Mouse (Mus musculus) forebrain, embryonic 14.5 days (tissue): ENCODE results near the gene Bcas3. TPM values are rescaled to one million over a fixed set of nuclear protein-coding genes. Genes with fewer than 3 reads are reported as not detected.
A peak's percentile ranks its signal among the peaks of the same experiment; 100 is the strongest.

ENCODE experiments used
- ATAC-seq: fragments of 200-750 bp; cut with Nextera tagmentation; 2 replicates; pipeline ENCODE4 v1.8.0; 2017; ENCODE audit warnings: mild to moderate bottlenecking, moderate library complexity
- DNase-seq: peaks from one replicate; pipeline ENCODE4 v3.0.0-alpha.2; 2015; ENCODE audit warnings: low spot score
- H3K27ac ChIP-seq: fragments of 300-500 bp; sonication (generic); 2 replicates; pipeline ENCODE4 v1.5.1; 2014; ENCODE audit warnings: low read depth, mild to moderate bottlenecking, control low read depth, low read length, moderate library complexity
- H3K27me3 ChIP-seq: fragments of 300-500 bp; sonication (generic); replicated peaks from 2 replicates; pipeline ENCODE4 v1.6.1; 2014; ENCODE audit warnings: low read length, control low read depth, mixed read lengths; ENCODE audit not compliant: control insufficient read depth, insufficient read depth
- H3K36me3 ChIP-seq: fragments of 300-500 bp; sonication (generic); 2 replicates; pipeline ENCODE4 v1.6.1; 2014; ENCODE audit warnings: low read length, control low read depth; ENCODE audit not compliant: control insufficient read depth, insufficient read depth
- H3K4me1 ChIP-seq: fragments of 300-500 bp; sonication (generic); 2 replicates; pipeline ENCODE4 v1.6.1; 2014; ENCODE audit warnings: antibody characterized with exemption, low read length, control low read depth; ENCODE audit not compliant: control insufficient read depth, insufficient read depth
- H3K4me2 ChIP-seq: fragments of 300-500 bp; sonication (generic); 2 replicates; pipeline ENCODE4 v1.6.1; 2014; ENCODE audit warnings: mild to moderate bottlenecking, control low read depth, low read length
- H3K4me3 ChIP-seq: fragments of 300-500 bp; sonication (generic); 2 replicates; pipeline ENCODE4 v1.5.1; 2014; ENCODE audit warnings: low read depth, low read length, control low read depth
- H3K9ac ChIP-seq: fragments of 300-500 bp; sonication (generic); 2 replicates; pipeline ENCODE4 v1.6.1; 2014; ENCODE audit warnings: mild to moderate bottlenecking, low read length, control low read depth, moderate library complexity
- H3K9me3 ChIP-seq: fragments of 300-500 bp; sonication (generic); replicated peaks from 2 replicates; pipeline ENCODE4 v1.6.1; 2016; ENCODE audit warnings: low read length, control low read depth, mixed read lengths; ENCODE audit not compliant: control insufficient read depth
- WGBS: fragments of 180-500 bp; shearing (Covaris S2); extraction: QIAGEN DNeasy Blood & Tissue Kit; methylation state at CpG from one replicate; pipeline ENCODE4 v1.1.7; 2014; 5-methylcytosine and 5-hydroxymethylcytosine counted together
- polyA plus RNA-seq: library from polyadenylated mRNA; unstranded; fragments of >200 nt; fragmentation: Nextera tagmentation; extraction: Ambion mirVana; gene quantifications from 2 replicates; pipeline ENCODE4 v1.2.1, GENCODE M21; 2014

Bcas3 gene
- polyA plus RNA-seq, 1 experiment from 2014 or later, result 27.5 TPM

DNA sequence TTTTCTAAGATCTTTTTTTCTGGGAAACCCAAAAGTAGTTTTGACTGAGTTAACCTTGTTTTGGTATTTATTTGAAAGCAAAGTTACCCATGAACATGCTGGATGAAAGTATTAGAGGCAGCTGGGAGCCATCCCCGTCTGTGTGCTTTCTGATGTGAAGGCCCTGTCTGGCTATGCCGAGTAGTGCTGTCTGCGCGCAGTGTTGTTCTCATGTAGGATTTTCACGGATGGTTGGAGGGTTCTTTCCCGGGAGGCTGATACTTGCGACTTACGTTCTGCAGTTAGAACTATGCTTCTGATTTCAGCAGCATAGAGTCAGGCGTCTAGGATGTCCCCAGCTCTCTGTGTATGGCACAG, 39.9 kb downstream of the Bcas3 start:
- peak; percentile 19 for DNase-seq
- ATAC-seq, result no peak
- Histone ChIP-seq H3K9me3 (no peaks in the 10 kb centered on the region), H3K27ac (no peak overlapping the region), H3K4me2 (no peak overlapping the region), H3K4me1 (no peaks in the 10 kb centered on the region), H3K36me3 (no peaks in the 10 kb centered on the region), H3K4me3 (no peak overlapping the region), H3K9ac (peak overlapping the region; percentile 21; the same call in 1 of the 2 replicates), H3K27me3 (no peaks in the 10 kb centered on the region)
- WGBS, result 30% methylated on average over 9 of the region's 9 CpGs

DNA sequence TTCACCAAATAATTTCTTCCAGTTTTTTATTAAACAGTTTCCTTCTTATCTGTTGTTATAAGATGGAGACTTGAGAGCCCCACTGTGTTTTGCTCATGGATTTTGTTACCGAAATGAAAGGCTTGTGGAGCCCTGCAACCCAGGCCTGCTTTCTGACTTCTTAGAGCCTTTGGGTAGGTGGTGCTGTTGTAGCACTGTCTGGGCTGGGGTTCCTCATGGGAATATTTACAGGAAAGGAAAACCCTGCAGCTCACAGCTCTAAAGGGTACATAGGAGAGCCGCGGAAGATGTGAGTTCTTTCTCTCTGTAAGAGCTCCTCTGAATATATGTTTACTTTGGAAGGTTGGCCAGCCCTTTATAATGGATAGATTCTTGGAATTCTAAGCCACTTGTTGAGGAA, 41.0 kb downstream of the Bcas3 start:
- Histone ChIP-seq H3K4me2 (no peak overlapping the region), H3K4me3 (no peak overlapping the region), H3K9ac (no peak overlapping the region), H3K27ac (no peak overlapping the region), H3K4me1 (no peaks in the 10 kb centered on the region), H3K36me3 (no peaks in the 10 kb centered on the region), H3K9me3 (no peaks in the 10 kb centered on the region), H3K27me3 (no peaks in the 10 kb centered on the region)
- DNase-seq (no peak), ATAC-seq (no peak)
- WGBS, result 73% methylated on average over 3 of the region's 3 CpGs

DNA sequence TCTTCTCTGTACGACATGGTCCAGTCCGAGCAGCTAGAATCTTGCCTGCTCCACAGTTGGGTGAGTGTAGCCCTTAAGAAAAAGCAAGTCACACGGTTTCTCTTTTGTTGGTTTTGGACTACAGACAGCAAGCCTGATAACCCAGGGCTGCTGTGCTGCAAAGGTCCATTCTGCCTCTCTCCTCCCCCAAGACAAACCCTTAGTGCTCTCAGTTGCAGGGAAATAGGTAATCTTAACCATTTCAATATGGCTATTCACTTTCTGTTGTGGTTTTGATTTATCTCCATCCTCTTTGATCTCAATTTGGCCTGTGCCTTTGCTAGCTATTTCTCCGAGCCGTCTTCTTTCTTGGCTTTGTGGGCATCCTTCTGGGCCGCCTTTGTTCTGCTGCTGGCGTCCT, 42.4 kb downstream of the Bcas3 start:
- Histone ChIP-seq H3K4me1 (no peaks in the 10 kb centered on the region), H3K27me3 (no peaks in the 10 kb centered on the region), H3K9ac (no peak overlapping the region), H3K27ac (no peak overlapping the region), H3K4me2 (no peak overlapping the region), H3K36me3 (no peaks in the 10 kb centered on the region), H3K9me3 (no peaks in the 10 kb centered on the region), H3K4me3 (no peak overlapping the region)
- WGBS, result 29% methylated on average over 7 of the region's 7 CpGs
- ATAC-seq (no peak), DNase-seq (no peak)

DNA sequence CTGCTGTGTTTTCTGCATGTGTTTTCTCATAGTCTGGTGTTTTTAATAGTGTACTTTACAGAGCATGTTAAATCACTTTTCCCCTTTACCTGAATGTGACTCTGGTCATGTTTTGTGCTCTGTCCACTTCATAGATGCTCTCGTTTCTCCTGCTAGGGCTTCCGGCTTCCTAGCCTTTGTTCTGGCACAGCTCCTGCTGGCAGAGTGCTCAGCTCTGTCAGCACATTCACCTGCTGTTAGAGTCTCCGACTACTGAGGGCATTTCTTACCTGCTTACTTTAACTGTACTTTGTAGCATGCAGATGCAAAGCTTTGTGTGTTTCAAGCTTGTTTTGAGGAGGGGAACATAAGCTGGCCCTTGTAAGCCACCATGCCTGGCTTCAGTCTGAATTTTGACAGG, 53.6 kb downstream of the Bcas3 start:
- Histone ChIP-seq H3K27ac (no peak overlapping the region), H3K27me3 (no peaks in the 10 kb centered on the region), H3K36me3 (no peaks in the 10 kb centered on the region), H3K4me2 (no peak overlapping the region), H3K9ac (no peak overlapping the region), H3K4me1 (no peaks in the 10 kb centered on the region), H3K9me3 (no peaks in the 10 kb centered on the region), H3K4me3 (no peak overlapping the region)
- WGBS, result 47% methylated on average over 3 of the region's 3 CpGs
- DNase-seq (no peak), ATAC-seq (no peak)

DNA sequence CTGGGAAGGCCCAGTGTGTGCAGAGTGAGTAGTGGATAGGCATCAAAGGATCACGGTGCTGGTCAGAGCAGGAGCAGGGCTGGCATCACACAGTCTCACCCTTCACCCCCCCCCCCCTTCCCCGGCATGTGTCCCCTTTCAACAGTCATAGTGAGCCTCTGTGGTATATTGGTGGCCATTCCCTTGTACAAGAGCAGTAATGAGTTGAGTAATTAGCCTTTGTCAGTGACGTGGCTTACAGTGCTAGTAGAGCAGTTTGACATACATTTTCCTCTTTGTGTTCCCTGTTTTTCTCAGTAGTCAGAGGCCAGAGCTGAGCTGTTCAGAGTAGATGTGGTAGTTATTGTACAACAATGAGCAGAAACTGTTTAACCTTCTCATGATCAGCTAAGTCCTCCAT, 54.7 kb downstream of the Bcas3 start:
- H3K4me1 ChIP-seq, result no peaks in the 10 kb centered on the region
- H3K4me2 ChIP-seq, result no peak overlapping the region
- DNase-seq, result no peak
- no peak for ATAC-seq
- H3K36me3 ChIP-seq, result no peaks in the 10 kb centered on the region
- H3K27me3 ChIP-seq, result no peaks in the 10 kb centered on the region
- H3K4me3 ChIP-seq, result no peak overlapping the region
- 37% methylated on average over 3 of the region's 3 CpGs for WGBS
- H3K27ac ChIP-seq, result no peak overlapping the region
- no peaks in the 10 kb centered on the region for H3K9me3 ChIP-seq
- H3K9ac ChIP-seq, result no peak overlapping the region

DNA sequence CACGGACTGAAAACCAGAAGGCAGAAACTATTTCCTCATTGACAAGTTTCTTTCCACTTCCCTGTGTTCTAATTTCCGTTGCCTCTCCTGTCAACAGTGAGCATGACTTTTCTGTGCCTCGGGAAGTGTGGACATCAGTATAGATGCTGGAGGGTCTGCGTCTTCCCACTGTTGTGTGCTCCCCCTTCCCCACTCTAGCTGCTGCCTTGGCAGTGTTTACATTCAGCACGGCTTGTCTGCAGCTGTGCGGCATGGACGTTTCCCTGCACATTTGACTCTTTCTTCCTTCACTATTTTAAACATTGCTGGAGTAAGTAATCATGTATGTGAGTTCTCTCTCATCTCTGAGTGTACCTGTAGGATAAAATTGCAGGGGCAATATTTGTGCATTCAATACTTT, 59.4 kb downstream of the Bcas3 start:
- H3K27me3 ChIP-seq, result no peaks in the 10 kb centered on the region
- H3K4me2 ChIP-seq, result no peak overlapping the region
- no peak overlapping the region for H3K4me3 ChIP-seq
- no peaks in the 10 kb centered on the region for H3K9me3 ChIP-seq
- DNase-seq (no peak), ATAC-seq (no peak)
- H3K9ac ChIP-seq, result no peak overlapping the region
- 78% methylated on average over 7 of the region's 7 CpGs for WGBS
- H3K27ac ChIP-seq, result no peak overlapping the region
- H3K36me3 ChIP-seq, result no peaks in the 10 kb centered on the region
- no peaks in the 10 kb centered on the region for H3K4me1 ChIP-seq

DNA sequence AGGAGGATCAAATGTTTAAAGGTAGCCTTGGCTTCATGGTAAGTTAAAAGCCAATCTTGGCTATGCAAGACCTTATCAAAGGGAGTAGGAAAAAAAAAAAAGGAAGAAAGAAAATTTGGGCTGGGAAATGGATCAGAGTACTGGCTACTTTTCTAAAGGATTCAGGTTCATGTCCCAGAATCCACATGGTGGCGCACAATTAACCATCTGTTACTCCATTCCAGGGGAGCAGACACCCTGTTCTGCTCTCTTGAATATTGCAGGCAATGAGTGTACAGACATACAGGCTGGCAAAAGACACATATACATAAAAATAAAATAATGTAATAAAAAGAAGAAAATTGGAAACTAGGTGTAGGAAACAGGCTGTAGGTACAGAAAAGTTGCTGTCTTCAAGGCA, 61.5 kb downstream of the Bcas3 start:
- H3K9ac ChIP-seq, result no peak overlapping the region
- no peaks in the 10 kb centered on the region for H3K27me3 ChIP-seq
- no peak overlapping the region for H3K27ac ChIP-seq
- 95% methylated on average over 1 of the region's 1 CpGs for WGBS
- no peak overlapping the region for H3K4me3 ChIP-seq
- H3K4me2 ChIP-seq, result no peak overlapping the region
- DNase-seq (no peak), ATAC-seq (no peak)
- H3K9me3 ChIP-seq, result no peaks in the 10 kb centered on the region
- H3K36me3 ChIP-seq, result no peaks in the 10 kb centered on the region
- no peaks in the 10 kb centered on the region for H3K4me1 ChIP-seq

DNA sequence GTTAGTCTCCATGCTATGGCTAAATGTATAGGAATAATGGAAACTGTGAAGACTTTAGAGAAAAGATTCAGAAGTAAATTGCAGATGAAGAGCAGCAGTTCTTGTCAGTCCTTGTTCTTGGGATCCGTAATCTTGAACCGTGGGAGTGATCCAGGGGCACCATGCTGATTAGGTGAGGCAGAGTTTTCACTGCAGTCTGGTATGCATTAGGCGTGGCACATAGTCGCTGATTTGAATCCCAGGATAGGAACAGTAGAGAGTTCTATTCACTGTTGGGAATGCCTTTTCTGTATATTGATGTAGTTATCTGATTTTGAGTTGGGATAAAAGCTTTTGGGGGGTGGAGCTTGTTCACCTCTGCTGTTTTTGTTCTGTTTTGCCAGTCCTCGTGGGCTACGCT, 74.4 kb downstream of the Bcas3 start:
- no peak overlapping the region for H3K4me3 ChIP-seq
- no peaks in the 10 kb centered on the region for H3K27me3 ChIP-seq
- no peak overlapping the region for H3K4me2 ChIP-seq
- no peaks in the 10 kb centered on the region for H3K9me3 ChIP-seq
- no peak overlapping the region for H3K27ac ChIP-seq
- ATAC-seq (no peak), DNase-seq (no peak)
- H3K9ac ChIP-seq, result no peak overlapping the region
- WGBS, result 81% methylated on average over 6 of the region's 6 CpGs
- no peaks in the 10 kb centered on the region for H3K36me3 ChIP-seq
- no peaks in the 10 kb centered on the region for H3K4me1 ChIP-seq

DNA sequence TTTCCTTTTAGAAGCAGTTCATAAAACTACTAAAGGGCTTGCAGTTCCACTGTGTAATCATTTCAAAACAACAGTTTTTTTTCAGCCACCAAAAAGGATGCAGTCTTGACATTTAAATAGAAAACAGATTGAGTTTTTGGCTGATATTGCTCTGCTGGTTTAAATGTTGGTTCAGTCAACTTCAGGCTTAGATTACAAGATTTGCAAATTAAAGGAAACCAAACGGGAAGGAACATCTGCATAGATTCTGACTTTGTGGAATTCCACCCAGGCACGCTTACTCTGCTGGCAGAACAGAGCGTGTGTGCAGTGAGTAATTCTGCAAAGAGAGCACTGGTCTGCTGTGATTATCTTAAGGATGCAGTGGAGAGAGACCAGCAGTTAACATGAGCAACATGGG, 75.3 kb downstream of the Bcas3 start:
- Histone ChIP-seq H3K27ac (no peak overlapping the region), H3K4me2 (no peak overlapping the region), H3K27me3 (no peaks in the 10 kb centered on the region), H3K4me1 (no peaks in the 10 kb centered on the region), H3K36me3 (no peaks in the 10 kb centered on the region), H3K4me3 (no peak overlapping the region), H3K9ac (no peak overlapping the region), H3K9me3 (no peaks in the 10 kb centered on the region)
- 68% methylated on average over 3 of the region's 3 CpGs for WGBS
- ATAC-seq (no peak), DNase-seq (no peak)
